Mouse (Mus musculus): ENCODE results near the gene Enpp7. TPM values are rescaled to one million over a fixed set of nuclear protein-coding genes. Genes with fewer than 3 reads are reported as not detected.

Enpp7 gene
- total RNA-seq, 2 experiments from 2014 or later = not detected

Other genes starting within 250 kb of the Enpp7 start
- gene Rbfox3, start 76.6 kb upstream of the Enpp7 start, total RNA-seq (2021) = 100 to 1,000 TPM; 350 to 371 TPM
- 1 to 10 TPM; 2.6 to 2.7 TPM for gene Cbx2, start 34.8 kb downstream of the Enpp7 start, total RNA-seq (2021)
- 10 to 100 TPM; 12.3 to 16.0 TPM for gene Cbx8, start 52.8 kb downstream of the Enpp7 start, total RNA-seq (2021)
- gene Cbx4, start 98.0 kb downstream of the Enpp7 start, total RNA-seq (2021) = 10 to 100 TPM; 60.9 to 68.6 TPM
- gene Tbc1d16, start 240.3 kb downstream of the Enpp7 start, total RNA-seq (2021) = 10 to 100 TPM; 30.5 to 36.2 TPM
- gene Ccdc40, start 240.4 kb downstream of the Enpp7 start, total RNA-seq (2021) = 1 to 10 TPM; 1.1 to 1.3 TPM